Mouse (Mus musculus): Measurements from ENCODE around the gene Lsm3. TPM values are rescaled to one million over a fixed set of nuclear protein-coding genes. Genes with fewer than 3 reads are reported as not detected.

Lsm3 gene
- 57.0 TPM for total RNA-seq (2023)

DNA sequence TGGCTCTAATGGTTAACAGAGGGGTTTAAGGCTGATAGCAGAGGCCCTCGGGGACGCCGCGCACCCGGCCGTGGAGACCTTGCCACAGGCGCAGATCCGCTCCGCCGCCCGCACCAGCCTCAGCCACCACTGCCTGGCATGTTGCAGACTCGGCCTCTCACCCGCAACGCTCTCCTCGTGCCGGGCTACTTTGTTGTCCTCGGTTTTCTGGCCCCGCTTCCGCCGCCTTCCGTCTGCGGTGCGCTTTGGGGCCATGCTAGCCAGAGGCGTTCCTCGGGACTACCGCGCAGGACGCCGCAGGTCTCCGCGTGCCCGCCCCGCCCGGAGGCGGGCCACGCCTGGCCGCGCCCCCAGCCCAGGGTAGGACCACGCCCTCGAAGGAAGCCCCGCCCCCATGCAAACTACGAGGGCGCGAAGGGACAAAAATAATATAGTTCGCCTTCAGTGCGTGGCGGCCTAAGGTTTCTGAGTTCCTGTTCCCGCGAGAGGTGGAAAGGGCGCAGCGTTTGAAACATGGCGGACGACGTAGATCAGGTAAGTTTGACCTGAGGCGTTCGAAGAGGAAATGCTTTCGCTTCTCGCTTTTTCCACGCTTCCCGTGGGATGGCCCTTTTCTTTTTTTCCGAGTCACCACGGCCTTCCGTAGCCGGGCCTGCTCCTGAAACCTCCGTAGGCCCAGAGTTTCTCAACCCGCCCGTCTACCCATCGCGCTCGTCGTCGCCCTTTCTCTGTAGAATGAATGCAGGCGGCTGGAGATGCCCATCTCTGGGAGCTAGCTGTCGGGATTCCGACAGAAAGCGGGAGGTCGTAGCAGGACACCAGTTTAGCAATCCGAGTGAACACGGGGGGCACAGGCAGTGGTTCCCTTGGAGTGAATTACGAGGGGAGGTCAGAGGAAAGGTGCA lies at the start of gene Lsm3, which contains the start of gene Xpc:
TSS of gene Lsm3 (plus strand) at position 384 of the 905 bp plus-strand sequence.
TSS of gene Xpc (minus strand) at position 344 of the 905 bp plus-strand sequence.

GRCm38 (mm10) chr6:91472868-91473804 lies 42.6 kb upstream of the Lsm3 start, which contains the start of the genes Chchd4 and Tmem43:
Chchd4 (minus strand) TSS chr6:91473546.
Tmem43 (plus strand) TSS chr6:91473703.

Other genes starting within 250 kb of the Lsm3 start
- not detected for gene Wnt7a, start 104.6 kb upstream of the Lsm3 start, total RNA-seq (2023)
- gene Chchd4, start 42.4 kb upstream of the Lsm3 start, total RNA-seq (2023) = 7.9 TPM
- 31.7 TPM for gene Tmem43, start 42.2 kb upstream of the Lsm3 start, total RNA-seq (2023)
- gene Xpc, start within 50 bp of the Lsm3 start, total RNA-seq (2023) = 16.6 TPM
- 124 TPM for gene Slc6a6, start 168.1 kb downstream of the Lsm3 start, total RNA-seq (2023)

Data from CD4-positive naive resting alpha-beta T cell, adult 76 days (primary cell).